Mouse (Mus musculus) right cerebral cortex, postnatal 10 days (tissue): Measurements from ENCODE around the gene Nosip.
"Not testable (repeated sequence)": the region's sequence is repeated elsewhere in the genome, so short reads cannot be mapped to it uniquely, and the experiment has no call there.

ENCODE experiments used
- DNase-seq, 2 experiments: peaks; one replicate each; pipeline ENCODE4 v3.0.0; 2021; ENCODE audit warnings: low spot score in 2 of 2

Gene Nosip

DNA sequence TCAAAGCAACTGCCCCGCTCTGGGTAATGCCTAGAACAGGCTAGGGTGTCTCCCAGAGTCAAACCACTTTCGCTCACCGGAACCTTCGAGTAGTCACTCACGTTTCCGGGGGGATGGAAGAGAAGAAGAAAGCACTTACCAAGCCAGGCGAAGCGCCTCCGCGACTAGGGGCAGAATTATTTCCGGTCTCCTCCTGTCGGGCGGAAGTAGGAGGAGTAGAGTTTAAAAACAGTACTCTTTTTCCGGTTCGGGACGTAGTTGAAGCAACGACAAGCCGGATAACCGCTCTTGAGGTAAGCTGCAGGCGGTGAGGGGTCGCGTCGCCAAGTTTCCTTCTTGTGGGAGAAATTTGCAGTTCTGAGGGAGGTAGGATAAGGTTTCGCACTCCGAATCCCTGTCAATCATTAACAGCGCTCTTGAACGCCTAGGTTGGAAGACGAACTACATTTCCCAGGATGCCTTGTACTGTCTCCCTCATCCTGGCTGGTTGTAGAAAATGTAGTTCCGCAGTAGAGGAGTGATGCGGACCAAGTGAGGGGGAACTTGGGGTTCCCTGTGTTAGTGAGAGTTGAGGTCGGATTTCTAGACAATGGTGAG is at the start of gene Nosip, which contains the start of gene Prrg2:
Nosip (plus strand) TSS at position 191 of the 597 bp plus-strand sequence.
Prrg2 (minus strand) TSS at position 439 of the 597 bp plus-strand sequence.
- DNase-seq, result peak; percentile 96 to 97

DNA sequence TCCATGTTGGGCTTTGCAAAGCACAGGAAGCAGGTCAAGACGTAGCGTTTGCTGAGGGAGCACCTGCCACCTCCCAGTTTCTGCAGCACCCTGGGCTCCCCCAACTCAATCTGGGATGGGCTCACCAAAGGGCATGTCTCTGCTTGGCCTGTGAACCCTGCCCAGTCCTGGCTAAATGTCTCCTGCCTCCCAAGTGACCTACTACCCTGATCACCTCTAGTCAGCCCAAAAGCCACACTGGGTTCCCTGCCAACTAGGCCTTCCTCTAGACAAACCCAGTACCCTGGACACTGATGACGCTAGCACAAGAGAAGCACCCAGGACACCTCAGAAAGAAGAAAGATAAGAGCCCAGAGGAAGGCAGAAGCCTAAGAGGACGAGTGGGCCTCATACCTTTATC is 49.4 kb upstream of the Nosip start:
- DNase-seq, result no peak

DNA sequence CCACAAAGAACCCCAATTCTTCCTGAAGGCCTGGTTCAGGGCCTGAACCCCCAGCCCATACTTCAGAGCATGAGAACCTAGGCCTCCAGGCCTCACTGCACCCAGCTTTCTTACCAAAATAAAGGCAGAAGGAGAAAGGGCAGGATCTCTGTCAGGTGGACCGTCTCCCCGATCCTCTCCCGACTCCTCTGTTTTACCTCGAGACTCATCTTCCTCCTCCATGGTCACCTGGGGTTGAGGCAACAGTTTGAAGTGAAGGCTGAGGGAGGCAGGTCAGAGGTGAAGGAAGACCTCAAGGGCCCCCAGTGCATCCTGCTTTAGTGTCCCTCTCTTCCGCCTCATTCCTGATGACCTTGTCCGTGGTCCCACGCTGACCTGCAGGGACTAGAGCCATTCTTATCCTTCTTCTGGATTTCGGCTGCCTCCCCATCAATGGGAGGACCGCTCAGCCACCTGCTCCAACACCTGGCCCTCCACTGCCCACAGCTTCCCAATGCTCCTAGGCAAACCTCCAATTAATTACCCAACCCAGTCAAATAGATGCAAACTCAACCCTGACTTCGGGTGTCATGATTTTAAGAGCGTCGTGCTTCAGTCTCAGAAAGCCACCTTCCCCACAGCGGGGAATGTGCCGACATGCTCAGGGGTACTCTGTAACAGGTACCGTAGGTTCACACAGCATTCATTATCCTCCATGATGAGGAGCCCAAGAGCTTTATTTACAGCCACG is 48.7 kb upstream of the Nosip start:
- DNase-seq, result no peak

DNA sequence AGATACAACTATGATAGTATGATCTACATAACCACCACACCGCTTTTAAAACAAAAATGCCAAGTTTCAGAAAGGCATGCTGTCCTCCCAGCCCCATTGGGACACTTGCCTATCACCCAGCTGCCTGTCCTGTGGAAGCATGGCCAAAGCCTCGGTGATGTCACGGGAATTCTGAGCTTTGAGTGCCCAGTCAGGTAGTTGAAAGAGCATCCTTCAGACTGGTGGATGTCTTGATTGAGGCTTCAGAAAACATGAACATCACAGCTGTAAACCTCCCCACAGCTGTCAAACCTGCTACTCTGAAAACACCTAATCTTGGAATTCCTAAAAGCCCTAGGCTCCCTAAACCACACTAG is 48.2 kb upstream of the Nosip start:
- no peak for DNase-seq

DNA sequence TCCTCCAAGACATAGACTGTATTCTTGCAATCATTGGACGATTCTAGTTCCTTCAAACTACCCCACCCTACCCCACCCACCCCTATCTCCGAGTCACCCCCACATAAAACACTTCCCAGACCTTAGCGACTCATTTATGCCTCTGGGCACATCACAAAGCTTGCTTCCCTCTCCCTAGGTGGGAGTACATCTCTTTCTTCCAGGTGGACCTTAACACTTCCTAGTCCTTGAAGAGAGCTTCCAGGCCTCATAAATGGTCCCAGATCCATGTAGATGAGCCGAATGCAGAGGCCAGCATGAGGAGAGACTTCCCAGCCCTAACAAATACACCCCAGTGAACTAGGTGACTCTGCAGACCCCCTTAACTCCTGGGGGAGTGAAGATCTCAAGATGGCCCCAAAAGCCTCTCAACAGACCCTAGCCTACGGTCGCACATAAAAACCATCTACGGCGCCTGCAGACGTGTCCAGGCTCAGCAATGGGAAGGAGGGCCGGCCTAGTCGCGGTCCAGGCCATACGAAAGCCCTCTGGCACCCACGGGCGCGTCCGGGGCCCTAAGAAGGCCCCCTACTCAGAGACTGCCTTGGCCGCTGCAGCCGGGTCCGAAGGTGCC is 46.8 kb upstream of the Nosip start:
- DNase-seq, result no peak

DNA sequence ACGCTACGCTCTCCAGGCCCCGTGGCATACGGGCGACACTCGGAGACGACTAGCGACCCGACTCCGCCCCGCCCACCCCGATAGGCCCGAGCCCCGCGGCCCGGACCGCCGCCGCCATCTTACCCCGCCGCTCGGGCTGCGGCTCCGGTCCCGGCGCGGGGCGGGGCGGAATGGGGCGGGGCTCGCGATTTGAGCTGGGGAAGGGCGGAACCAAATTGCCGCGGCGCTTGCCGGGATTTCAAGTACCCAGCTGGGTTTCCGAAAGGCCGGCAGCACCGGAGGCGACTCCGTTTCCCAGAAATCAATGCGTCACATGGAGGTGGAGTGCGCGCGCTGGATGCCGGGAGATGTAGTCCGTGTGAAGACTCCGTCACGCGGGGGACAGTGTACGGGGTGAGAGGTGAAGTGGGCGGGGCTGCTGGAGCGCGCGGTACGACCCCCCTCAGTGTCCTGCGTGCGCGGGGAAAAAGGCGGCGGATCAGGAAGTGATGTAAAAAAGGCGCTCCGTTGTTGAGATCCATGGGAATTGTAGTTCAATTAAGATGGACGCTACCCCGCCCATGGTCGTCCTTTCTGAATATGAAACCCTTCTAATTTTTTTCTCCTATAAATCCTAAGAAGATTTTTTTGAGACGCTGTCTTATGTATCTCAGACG is 46.1 kb upstream of the Nosip start, which contains the start of gene Scaf1:
Scaf1 (minus strand) TSS at position 407 of the 656 bp plus-strand sequence.
- DNase-seq, result peak; percentile 100

DNA sequence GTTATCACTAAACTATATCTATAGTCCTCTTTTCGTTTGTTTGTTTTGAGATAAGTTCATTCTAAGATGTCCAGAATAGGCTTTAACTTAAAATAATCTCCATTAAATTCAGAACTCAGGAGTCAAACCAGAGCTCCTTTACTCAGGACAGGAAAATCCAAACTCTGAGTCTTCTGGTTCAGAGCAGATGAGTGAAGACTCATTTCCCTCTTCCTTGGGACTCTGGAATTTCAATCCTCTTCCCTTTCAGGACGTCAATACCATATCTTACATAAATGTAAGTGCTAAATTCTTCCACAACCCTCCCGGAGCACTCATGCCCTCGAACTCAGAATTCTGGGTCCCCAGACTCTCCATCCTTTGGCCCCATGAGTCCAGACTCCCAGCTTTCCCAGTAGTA is 45.5 kb upstream of the Nosip start:
- DNase-seq, result no peak

DNA sequence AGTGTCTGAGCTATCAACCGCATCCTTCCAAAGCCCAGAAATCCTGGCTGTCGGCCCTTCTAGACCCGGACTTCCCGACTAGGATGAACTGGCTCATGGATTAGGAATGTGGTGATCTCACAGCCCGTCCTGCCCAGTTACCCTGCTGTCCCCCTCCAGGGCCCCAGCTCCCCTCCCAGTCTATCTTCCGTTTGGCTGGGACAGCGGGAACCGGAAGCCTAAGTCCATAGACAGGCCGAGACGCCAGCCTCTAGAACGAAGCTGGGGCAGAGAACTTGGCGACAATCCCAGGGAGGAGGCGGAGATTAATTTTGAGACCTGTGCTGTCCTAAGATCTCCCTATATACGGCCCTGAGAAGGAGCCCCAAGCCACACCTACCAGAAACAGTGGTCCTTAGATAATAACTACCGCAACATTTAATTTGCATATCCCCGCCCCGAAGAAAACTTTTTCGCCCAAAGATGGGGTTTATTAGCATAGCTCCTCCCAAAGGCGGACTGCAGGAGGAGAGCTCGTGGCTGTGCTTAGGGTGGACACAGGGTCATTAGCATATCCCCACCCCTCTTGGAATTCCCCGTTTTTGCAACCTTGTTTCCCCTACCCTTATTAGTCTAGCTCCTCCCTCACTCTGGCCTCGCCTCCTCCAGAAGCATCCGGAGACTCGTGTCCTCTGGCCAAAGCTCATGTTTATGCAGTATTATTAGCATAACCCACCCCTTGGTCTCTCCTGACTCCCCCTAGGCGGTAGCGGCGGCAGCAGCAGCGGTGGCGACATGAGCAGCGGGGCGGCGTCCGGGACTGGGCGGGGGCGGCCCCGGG is 44.8 kb upstream of the Nosip start, which contains the start of gene Rras:
Rras (plus strand) TSS at position 720 of the 820 bp plus-strand sequence.
- peak; percentile 88 to 94 for DNase-seq

DNA sequence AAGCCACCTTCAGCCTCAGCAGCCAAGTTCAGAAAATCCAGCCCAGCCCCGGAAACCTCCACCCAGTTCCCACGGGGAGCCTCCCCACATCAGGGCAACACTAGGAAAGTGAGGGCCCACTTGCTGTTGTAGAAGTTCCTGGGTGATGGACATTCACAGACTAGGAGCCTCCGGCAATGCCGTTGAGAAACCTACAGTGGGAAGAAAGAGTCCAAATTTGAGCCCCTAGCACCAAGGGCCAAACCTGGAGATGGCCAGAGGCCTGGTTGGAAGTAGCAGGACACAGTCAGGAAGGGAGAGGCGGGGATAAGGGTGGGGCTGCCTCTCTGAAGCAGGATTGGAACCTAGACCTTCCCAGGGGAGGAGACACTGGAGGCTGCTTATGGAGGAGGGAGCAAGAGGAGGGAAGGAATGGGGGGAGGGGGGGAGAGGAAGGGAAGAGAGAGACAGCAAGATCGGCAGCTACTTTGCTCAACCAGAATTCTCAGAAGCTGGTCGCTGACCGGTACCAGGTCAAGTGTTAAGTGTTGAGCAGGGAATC is 43.1 kb upstream of the Nosip start:
- peak in 1 of 2 experiments; percentile 35 for DNase-seq

DNA sequence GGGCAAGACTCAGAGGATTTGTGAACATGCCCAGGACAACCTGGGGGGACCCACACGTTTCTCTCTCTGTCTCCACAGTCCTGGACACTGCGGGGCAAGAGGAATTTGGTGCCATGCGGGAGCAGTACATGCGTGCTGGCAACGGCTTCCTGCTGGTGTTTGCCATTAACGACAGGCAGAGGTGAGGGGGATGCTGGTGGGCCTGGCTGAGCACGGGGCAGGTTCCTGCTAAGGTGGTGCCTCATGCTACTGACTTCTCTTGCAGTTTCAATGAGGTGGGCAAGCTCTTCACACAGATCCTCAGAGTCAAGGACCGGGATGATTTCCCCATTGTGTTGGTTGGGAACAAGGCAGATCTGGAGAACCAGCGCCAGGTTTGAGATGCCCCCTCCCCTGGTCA is 42.0 kb upstream of the Nosip start:
- DNase-seq, result no peak

DNA sequence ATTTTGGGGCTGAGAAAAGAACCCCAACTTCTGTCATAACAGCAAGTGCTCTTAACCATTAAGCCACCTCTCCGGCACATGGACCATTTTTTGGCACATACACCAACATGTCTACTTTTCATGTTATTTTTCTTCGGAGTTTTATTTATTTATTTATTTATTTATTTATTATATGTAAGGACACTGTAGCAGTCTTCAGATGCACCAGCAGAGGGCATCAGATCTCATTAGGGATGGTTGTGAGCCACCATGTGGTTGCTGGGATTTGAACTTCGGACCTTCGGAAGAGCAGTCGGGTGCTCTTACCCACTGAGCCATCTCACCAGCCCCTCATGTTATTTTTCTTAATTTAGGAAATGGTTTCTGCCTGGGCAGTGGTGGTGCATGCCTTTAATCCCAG is 38.5 kb upstream of the Nosip start:
- not testable (repeated sequence) for DNase-seq

DNA sequence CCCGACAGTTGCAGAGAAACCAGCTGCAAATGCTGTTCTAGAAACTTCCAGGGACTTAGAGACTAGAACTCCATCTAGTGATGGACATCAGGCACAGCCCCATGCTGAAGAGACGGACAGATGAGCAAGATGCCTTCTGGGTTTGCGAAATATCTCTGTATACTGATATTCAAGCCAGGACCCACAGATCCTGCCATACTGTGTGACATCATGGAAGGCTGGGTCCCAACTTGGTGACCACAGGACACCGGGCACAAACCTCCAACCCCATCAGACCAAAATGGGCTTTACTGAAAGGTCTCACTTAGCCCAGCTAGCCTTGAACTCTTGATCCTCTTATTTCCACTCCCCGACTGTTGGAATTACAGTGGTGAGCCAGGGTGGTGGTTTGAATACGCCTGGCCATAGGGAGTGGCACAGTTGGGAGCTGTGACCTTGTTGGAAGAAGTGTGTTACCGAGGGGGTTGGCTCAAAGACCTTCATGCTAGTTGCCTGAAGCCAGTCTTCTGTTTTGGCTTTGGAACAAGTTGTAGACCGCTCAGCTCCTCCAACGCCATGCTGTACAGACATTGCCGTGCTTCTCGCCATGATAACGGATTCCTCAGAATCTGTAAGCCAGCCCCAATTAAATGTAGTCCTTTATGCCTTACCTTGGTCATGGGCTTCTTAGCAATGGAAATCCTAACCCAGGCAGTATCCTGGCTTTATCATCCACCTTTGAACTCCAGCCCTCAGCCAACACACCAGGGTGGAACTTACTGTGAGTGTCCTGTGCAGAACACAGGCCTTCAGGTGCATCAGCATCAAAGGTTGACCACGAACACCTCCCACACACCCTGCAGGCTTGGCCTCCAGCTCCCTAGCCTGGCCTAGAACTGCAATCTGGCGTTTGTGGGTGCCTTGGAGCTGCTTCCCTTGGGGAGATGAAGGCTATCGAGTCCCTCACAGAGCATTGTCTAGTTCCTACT is 37.7 kb upstream of the Nosip start:
- no peak for DNase-seq

DNA sequence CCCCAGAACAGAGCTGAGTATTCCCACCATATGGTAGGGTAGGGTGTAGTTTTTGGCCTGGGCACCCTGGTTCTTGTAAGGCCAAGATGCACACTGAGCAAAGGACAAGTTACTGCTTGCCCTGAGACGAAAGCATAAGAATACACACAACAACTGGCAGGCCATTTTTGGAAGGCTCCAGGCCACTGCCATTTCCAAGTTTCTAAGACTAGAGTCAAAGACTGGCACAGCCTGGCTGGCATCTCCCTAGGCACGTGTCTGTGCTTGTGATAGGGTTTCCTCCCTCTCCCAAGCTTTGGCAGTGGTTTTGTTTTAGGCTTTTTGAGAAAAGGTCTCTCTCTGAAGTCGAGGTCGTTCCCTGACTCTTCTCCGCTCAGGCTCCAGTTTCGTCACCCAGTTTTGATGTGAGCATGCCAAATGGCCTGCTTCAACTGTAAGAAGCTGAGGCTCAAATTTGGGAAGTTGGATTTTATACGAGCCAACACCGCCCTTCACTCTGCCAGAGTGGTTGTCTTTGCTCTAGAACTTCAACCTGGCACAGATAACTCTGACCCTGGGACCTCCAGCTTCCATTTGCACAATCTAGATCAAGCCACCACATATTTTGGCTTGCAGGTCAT is 36.5 kb upstream of the Nosip start:
- DNase-seq, result no peak

DNA sequence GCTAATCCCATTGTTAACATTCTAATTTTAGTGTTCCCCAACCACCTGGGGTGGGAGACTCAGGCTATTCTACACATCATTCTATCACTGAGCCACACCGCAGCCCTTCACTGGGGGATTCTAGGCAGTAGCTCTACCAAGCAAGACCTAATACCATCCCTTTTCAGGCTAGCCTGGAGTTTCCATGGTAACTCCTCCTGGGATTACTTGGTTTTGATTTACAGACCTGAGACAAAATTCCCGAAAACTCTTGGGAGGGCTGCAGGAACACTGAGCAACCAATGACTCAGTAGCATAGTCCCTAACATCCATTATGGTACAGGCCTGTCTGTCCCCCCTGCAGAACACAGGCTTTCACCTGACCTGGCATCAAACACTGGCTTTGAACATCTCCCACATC is 36.0 kb upstream of the Nosip start:
- DNase-seq, result no peak

DNA sequence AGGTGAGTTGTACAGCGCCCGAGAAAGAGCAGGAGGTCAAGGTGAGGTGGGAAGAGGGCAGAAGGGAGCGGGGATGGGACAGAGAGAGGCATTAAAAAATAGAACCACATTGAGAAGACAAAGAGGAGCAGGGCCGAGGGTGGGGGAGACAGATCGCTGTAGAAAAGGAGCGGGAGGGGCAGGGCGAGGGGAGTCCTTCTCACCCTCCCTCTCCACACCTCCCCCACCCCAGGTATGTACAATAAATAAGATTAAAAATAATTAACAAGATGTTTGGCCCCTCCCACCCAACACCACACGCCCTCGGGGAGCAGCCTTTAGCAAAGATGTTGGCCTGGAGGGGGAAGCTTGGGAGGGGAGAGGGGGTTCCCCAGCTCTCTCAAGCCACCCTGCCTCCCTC is 34.5 kb upstream of the Nosip start:
- no peak for DNase-seq

DNA sequence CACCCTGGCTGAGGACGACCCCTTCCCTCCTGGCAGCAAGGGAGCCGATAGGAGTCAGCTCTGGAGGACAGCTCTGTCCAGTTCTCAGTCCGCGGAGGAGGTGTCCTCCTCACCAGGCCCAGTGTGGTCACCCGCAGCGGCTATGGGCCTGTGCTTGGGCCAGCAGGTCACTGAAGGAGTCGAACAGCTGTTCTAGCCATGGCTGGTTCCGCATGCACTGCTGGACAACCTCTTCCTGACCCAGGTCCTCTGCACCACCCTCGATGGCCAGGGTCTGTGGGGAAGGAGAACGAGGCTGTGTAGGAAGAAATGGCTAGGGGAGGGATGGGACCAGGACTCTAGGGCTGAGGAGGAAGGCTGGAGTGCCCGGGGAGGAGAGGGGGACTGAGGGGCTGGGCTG is 33.9 kb upstream of the Nosip start:
- no peak for DNase-seq

DNA sequence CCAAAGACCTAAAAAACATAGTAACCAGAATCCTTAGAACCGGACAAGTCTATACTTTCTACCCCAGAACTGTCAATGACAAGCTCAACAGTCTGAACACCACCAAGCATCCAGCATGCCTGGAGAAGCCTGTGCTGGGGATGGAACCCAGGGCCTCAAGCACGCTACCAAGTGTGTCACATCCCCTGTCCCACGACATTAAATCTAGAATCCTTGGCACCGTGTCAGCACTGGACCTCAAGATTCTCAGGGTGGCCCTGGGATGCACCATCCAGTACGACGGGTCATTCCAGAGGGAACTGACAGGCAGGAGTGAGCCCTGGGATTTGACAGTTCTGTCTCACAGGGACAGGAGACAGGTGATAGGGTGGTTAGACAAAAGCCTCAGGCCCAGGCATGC is 32.2 kb upstream of the Nosip start:
- no peak for DNase-seq

DNA sequence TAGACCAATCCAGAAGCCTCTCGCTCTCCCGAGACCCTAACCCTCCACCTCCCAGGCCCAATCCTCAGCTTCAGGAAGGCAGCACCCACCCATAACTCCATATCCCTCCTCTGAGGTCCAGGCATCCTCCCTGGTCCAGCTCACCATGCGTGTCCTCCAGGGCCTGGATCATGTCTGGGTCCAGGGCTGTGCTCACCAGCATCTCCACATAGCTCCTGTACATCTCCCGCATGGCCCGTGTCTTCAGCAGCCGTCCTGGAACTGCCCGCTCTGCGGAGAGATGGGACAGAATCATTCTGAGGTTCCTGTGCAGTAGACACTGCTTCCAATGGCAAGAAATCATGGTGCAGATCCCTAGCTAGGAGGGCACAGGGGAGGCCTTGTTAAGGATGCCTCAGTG is 31.4 kb upstream of the Nosip start:
- DNase-seq, result no peak

DNA sequence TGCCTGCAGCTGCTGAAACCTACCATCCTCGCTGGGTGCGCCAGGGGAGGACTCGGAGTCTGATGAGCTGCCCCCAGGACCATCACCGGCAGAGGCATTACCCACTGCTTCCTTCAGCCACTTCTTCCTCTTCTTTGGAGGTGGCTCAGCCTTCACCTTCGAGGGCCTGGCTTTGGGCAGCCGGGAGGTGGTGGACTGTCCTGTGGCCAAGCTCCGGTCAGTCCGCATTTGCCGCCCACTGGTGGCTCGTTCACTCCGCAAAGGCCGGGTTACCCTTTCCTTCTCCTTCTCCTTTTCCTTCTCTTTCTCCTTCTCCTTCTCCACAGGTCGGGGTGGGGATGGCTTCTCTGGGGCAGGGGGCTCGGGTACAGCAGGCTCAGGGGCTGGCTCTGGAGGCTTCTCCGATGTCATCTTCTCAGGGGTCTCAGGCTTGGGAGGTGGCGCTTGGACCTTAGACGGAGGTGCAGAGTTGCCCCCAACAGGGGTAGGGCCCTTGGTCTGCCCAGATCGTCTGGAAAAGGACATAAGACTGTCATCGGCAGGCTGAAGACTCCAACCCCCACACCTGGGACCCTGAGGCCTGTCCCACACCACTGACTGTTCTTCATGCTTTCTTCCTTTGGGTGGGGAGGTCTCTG is 28.4 kb upstream of the Nosip start:
- DNase-seq, result no peak
